Mouse (Mus musculus) left cerebral cortex, adult 18-20 months (tissue): ENCODE measurements around the gene Wdr25. TPM values are rescaled to one million over a fixed set of nuclear protein-coding genes. Genes with fewer than 3 reads are reported as not detected.

Experiments
- DNase-seq, 2 experiments: peaks; one replicate each; pipeline ENCODE4 v3.0.0; 2021 to 2022; ENCODE audit warnings: low spot score in 2 of 2, mixed read lengths in 1 of 2
- total RNA-seq, 2 experiments: library from RNA; stranded (reverse); gene quantifications; 2 replicates each; pipeline ENCODE4 v1.2.3; 2021

The Wdr25 gene
- total RNA-seq, 2 experiments from 2014 or later: 11.0 to 12.4 TPM

- DNase-seq: no peak
Measured at GRCm38 (mm10) chr12:108894432-108894816, 993 bp downstream of the Wdr25 start.

DNA sequence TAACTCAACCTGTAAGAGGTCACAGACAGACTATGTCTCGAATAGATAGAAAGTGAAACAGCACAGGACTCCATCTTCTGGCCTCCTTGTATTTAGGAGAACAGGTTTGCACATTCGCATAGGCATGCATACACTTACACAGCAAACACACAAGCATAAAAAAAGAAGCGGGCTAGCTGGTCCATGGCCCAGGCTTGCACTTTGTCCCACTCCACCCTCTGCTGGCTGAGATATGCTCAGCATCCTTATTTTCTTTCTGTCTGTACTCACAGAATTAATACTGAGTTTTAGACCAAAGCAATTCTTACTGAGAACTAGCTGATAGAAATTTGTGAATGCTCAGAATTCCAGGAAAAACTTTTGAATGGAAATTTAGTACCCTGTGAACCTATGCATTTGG is 2.6 kb downstream of the Wdr25 start:
- DNase-seq: no peak

DNA sequence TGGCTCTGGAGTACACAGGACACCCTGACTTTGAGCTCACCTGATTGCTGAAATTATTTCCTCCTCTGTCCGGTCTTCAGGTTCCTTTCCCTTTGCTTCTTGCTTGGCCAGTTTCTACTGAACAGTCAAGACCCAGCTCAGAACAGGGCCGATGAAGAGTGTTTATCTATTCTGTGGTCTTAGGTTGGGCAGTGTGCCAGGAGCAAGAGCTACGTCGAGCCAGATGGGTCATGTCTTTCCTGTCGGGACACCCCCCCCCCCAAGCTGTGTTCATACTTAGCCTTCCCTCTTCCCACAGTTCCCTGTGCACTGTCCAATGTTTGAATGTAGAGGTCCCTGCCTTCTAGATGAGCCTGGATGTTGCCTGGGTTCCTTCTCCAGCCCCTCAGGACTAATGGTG is 7.9 kb downstream of the Wdr25 start:
- no peak for DNase-seq

GRCm38 (mm10) chr12:108902940-108903339 is 9.5 kb downstream of the Wdr25 start:
- DNase-seq: peak; percentile 81 to 84

GRCm38 (mm10) chr12:108903600-108904275 is 10.3 kb downstream of the Wdr25 start:
- peak; percentile 75 to 77 for DNase-seq

DNA sequence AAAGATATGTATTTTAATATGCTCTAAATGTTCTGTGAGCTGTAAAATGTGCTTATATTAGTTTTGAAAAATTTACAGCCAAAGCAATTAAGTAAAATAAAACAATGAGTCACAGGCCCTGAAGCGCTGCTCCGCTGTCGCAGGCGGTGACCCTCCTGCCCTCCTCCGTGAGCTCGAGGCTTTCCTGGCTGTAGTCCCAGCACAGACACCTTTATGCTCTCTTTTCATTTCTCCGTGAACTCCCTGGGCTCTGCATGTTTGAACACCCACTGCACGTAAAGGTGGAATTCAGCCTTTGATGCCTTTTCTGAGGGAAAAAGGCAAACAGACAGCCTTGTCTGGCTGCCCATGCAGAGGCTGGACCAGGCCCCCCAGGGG is 10.8 kb downstream of the Wdr25 start:
- no peak for DNase-seq

GRCm38 (mm10) chr12:108905620-108906302 is 12.3 kb downstream of the Wdr25 start:
- no peak for DNase-seq

- no peak for DNase-seq
Measured at GRCm38 (mm10) chr12:108906398-108906797, 13.0 kb downstream of the Wdr25 start.

DNA sequence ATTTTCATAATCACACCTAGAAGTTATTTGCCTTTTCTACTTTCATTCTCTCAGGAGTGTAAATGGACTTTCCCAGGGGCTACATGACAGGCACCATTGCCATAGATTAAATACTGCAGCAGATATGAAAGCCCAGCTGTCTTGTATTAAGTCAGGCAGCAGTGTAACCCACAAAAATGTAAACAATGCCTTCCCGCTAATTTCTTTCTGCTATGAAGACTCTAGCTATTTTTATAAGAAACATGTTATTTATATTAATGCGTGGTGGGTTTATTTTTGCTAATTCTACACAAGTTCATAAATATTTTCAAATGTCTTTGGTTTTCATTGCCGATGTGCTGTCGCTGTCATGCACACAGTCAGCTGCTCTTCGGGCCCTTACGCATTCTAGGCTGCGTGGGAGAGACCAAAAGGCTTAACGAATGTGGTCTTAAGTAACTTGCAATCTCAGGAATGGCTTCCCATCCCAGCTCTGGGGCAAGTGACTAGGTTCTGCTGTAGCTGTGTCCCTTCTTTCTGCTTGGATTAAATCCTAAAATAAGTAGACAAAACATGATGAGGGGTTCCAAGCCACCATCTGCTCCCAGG is 16.5 kb downstream of the Wdr25 start:
- DNase-seq: no peak

GRCm38 (mm10) chr12:108912442-108912841 is 19.0 kb downstream of the Wdr25 start:
- DNase-seq: no peak

- DNase-seq: no peak
Measured at GRCm38 (mm10) chr12:108914198-108914597, 20.8 kb downstream of the Wdr25 start.

- DNase-seq: no peak
Measured at GRCm38 (mm10) chr12:108914709-108915340, 21.4 kb downstream of the Wdr25 start.

- peak; percentile 59 to 69 for DNase-seq
Measured at GRCm38 (mm10) chr12:108915893-108916292, 22.5 kb downstream of the Wdr25 start.

DNA sequence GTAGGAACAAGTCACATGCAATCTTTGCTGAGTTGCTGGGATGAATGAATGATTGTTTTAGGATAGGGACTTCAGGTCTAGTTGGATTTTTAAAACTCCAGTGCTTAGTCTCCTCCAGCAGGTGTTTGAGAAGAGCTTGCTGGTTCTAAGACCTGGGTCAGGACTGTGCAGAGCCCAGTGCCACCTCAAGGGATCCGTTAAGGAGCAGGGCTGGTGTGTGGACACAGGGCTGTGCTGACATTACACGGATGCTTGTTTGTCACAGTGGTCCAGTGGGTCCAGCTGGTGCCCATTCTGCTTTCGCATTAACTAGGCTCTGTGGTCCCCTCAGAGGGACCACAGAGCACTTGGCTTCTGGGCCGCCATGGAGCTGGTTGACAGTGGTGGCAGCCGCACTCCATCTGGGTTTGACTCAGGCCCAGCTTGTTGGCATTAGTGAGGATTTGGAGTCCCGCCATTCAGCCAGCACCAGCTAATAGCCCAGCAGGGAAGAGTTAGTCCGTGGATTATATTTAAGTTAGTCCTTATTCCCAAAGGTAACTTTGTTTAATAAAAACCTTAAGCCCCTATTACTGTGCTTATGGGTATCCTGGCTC is 23.1 kb downstream of the Wdr25 start:
- no peak for DNase-seq

GRCm38 (mm10) chr12:108917509-108917908 is 24.1 kb downstream of the Wdr25 start:
- no peak for DNase-seq

DNA sequence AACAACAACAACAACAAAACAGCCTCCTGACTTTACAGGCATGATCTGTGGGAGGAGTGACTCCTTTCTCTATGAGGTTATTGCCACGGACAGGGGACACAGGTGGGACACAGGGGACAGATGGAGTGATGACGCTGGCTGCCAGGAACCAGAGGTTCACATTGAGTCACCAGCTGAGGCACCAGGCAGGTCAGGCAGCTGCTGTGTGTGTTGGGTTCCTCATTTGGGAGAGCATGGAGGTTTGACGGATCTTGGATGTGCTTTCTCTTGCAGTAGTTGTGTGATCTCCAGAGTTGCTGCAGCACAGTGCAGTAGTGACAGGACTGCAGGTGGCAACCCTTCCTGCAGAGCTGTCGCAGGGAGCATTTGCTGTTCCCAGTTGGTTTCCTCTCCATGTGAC is 25.3 kb downstream of the Wdr25 start:
- no peak for DNase-seq

- no peak for DNase-seq
Measured at GRCm38 (mm10) chr12:108926606-108927111, 33.2 kb downstream of the Wdr25 start.

- no peak for DNase-seq
Measured at GRCm38 (mm10) chr12:108928249-108928648, 34.8 kb downstream of the Wdr25 start.

DNA sequence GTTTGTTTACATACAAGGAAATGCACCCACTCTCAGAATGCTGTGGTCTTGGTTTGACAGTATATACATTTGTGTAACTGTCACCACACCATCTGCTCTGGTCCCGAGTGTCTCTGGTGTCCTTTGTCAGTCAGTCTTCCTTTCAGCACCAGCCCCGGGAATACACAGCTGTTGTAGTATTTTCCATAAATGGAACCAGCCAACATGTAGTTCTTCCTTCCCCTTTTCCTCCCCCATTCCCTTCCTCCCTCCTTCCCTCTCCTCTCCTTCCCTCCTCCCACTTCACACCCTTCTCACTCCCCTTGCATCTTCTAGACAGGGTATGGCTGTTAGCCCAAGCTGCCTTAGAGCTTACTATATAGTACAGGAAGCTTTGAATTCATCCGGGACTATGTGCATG is 36.0 kb downstream of the Wdr25 start:
- DNase-seq: no peak

- DNase-seq: no peak
Measured at GRCm38 (mm10) chr12:108931341-108932053, 38.1 kb downstream of the Wdr25 start.

DNA sequence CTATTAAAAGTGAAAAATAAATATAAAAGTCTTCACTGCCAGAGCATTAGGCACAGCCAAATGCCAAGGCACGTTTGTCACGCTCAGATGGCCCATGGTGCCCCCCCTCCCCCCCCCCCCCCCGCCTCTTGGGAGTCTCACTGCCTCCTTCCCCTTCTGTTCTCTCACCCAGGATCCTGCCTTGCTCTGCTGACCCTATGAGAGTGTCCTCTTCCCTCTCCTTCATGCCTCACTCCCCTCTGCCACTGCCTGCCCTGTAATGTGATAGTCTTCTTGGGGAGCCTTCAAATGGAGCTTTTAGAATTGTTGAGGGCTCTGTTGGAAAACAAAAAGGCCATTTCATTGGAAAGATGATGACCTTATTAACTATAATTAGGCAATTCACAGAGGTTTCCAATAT is 38.7 kb downstream of the Wdr25 start:
- DNase-seq: no peak
